Mouse (Mus musculus) CH12.LX (cell line): ENCODE data around the gene Birc3. TPM values are rescaled to one million over a fixed set of nuclear protein-coding genes. Genes with fewer than 3 reads are reported as not detected.
"Not testable (repeated sequence)": the region's sequence is repeated elsewhere in the genome, so short reads cannot be mapped to it uniquely, and the experiment has no call there.

ENCODE experiments used
- DNase-seq: peaks from one replicate; pipeline ENCODE4 v3.0.0-alpha.2; 2013; ENCODE audit errors: extremely low read depth
- H3K27ac ChIP-seq: 2 replicates; pipeline ENCODE4 v1.5.1; 2012; ENCODE audit warnings: low read depth, mild to moderate bottlenecking, control low read depth, moderate library complexity; ENCODE audit not compliant: insufficient read depth
- H3K27me3 ChIP-seq: replicated peaks from 2 replicates; pipeline ENCODE3; 2012; ENCODE audit warnings: inconsistent platforms
- H3K36me3 ChIP-seq, 2 experiments: replicated peaks in 1 of 2; 2 replicates each; pipeline versions ENCODE3 to v1.6.1; 2012; ENCODE audit warnings: inconsistent platforms in 1 of 2, low read length in 1 of 2, mild to moderate bottlenecking in 1 of 2, mixed read lengths in 1 of 2, moderate library complexity in 1 of 2; ENCODE audit not compliant: control insufficient read depth in 1 of 2, insufficient read depth in 1 of 2
- H3K4me1 ChIP-seq, 2 experiments: 2 replicates each; pipeline ENCODE4 v1.6.1; 2012; ENCODE audit warnings: inconsistent platforms in 1 of 2, moderate library complexity in 1 of 2; ENCODE audit not compliant: insufficient read depth in 2 of 2, control insufficient read depth in 1 of 2
- H3K4me2 ChIP-seq: 2 replicates; pipeline ENCODE4 v1.6.1; 2012; ENCODE audit warnings: low read depth, mild to moderate bottlenecking, control low read depth; ENCODE audit not compliant: poor library complexity, insufficient read depth, severe bottlenecking
- H3K4me3 ChIP-seq, 3 experiments: fragments of 150-350 bp in 1 of 3; sonication (generic) in 1 of 3; replicated peaks in 1 of 3; 2 replicates each; pipeline versions ENCODE3 to v1.5.1; 2011 to 2012; ENCODE audit warnings: low read depth in 2 of 3, low read length in 2 of 3, mild to moderate bottlenecking in 2 of 3, moderate library complexity in 2 of 3, control low read depth in 1 of 3, improper control_type of control experiment in 1 of 3, inconsistent platforms in 1 of 3, mixed read lengths in 1 of 3; ENCODE audit not compliant: poor library complexity in 1 of 3
- H3K79me2 ChIP-seq: replicated peaks from 2 replicates; pipeline ENCODE4 v1.6.1; 2012; ENCODE audit warnings: mild to moderate bottlenecking, moderate library complexity; ENCODE audit not compliant: control insufficient read depth, poor library complexity, insufficient read depth, severe bottlenecking; ENCODE audit errors: extremely low read depth
- H3K9ac ChIP-seq: 2 replicates; pipeline ENCODE4 v1.6.1; 2012; ENCODE audit warnings: low read depth, mild to moderate bottlenecking, control low read depth, moderate library complexity; ENCODE audit not compliant: insufficient read depth
- H3K9me3 ChIP-seq: replicated peaks from 2 replicates; pipeline ENCODE3; 2012; ENCODE audit warnings: low read length, inconsistent platforms, mixed read lengths
- BHLHE40 ChIP-seq: IDR thresholded peaks from 2 replicates; pipeline ENCODE4 v1.6.1; 2011; ENCODE audit warnings: mild to moderate bottlenecking, low read depth, low read length, improper control_type of control experiment
- CHD2 ChIP-seq: IDR thresholded peaks from 2 replicates; pipeline ENCODE4 v1.6.1; 2011; ENCODE audit warnings: low read length, improper control_type of control experiment
- CTCF ChIP-seq, 2 experiments: IDR thresholded peaks in 1 of 2; conservative IDR thresholded peaks in 1 of 2; 2 replicates each; pipeline ENCODE4 v1.5.1; 2011 to 2012; ENCODE audit warnings: low read depth in 2 of 2, low read length in 2 of 2, improper control_type of control experiment in 1 of 2, inconsistent platforms in 1 of 2, mild to moderate bottlenecking in 1 of 2, moderate library complexity in 1 of 2
- E2F4 ChIP-seq: IDR thresholded peaks from 2 replicates; pipeline ENCODE4 v1.6.1; 2011; ENCODE audit warnings: low read depth, low read length, improper control_type of control experiment; ENCODE audit not compliant: insufficient replicate concordance
- EP300 ChIP-seq: IDR thresholded peaks from 2 replicates; pipeline ENCODE4 v1.6.1; 2011; ENCODE audit warnings: low read length, improper control_type of control experiment
- JUND ChIP-seq: conservative IDR thresholded peaks from 2 replicates; pipeline ENCODE4 v1.6.1; 2011; ENCODE audit warnings: low read depth, low read length, improper control_type of control experiment
- MEF2A ChIP-seq: IDR thresholded peaks from 2 replicates; pipeline ENCODE4 v1.6.1; 2014; ENCODE audit warnings: low read depth, mild to moderate bottlenecking, inconsistent platforms, low read length, improper control_type of control experiment, borderline replicate concordance
- MXI1 ChIP-seq: IDR thresholded peaks from 2 replicates; pipeline ENCODE4 v1.6.1; 2011; ENCODE audit warnings: mild to moderate bottlenecking, low read depth, low read length, improper control_type of control experiment
- NRF1 ChIP-seq: IDR thresholded peaks from 2 replicates; pipeline ENCODE4 v1.6.1; 2014; ENCODE audit warnings: low read depth, mild to moderate bottlenecking, inconsistent platforms, low read length, improper control_type of control experiment, moderate library complexity
- POLR2AphosphoS2 ChIP-seq: IDR thresholded peaks from 2 replicates; pipeline ENCODE4 v1.6.1; 2011; ENCODE audit warnings: low read depth, low read length, improper control_type of control experiment
- RAD21 ChIP-seq: IDR thresholded peaks from 2 replicates; pipeline ENCODE4 v1.6.1; 2011; ENCODE audit warnings: low read depth, mild to moderate bottlenecking, low read length, improper control_type of control experiment, moderate library complexity
- RCOR1 ChIP-seq: conservative IDR thresholded peaks from 2 replicates; pipeline ENCODE4 v1.6.1; 2012; ENCODE audit warnings: low read depth, mild to moderate bottlenecking, inconsistent platforms, low read length, improper control_type of control experiment
- SIN3A ChIP-seq: IDR thresholded peaks from 2 replicates; pipeline ENCODE4 v1.6.1; 2012; ENCODE audit warnings: low read length, improper control_type of control experiment, inconsistent platforms
- SMC3 ChIP-seq: IDR thresholded peaks from 2 replicates; pipeline ENCODE4 v1.6.1; 2011; ENCODE audit warnings: low read depth, low read length, improper control_type of control experiment
- TBP ChIP-seq: conservative IDR thresholded peaks from 2 replicates; pipeline ENCODE4 v1.6.1; 2011; ENCODE audit warnings: low read depth, low read length, improper control_type of control experiment
- UBTF ChIP-seq: IDR thresholded peaks from 2 replicates; pipeline ENCODE4 v1.6.1; 2012; ENCODE audit warnings: low read depth, mild to moderate bottlenecking, inconsistent platforms, low read length, improper control_type of control experiment, moderate library complexity
- ZC3H11A ChIP-seq: IDR thresholded peaks from 2 replicates; pipeline ENCODE4 v1.6.1; 2012; ENCODE audit warnings: low read depth, mild to moderate bottlenecking, inconsistent platforms, low read length, improper control_type of control experiment
- ZMIZ1 ChIP-seq: IDR thresholded peaks from 2 replicates; pipeline ENCODE4 v1.6.1; 2012; ENCODE audit warnings: low read depth, mild to moderate bottlenecking, inconsistent platforms, low read length, improper control_type of control experiment
- dilution Hi-C: fragments of 300-500 bp; cut with MboI; formaldehyde crosslinking; loops from 2 replicates; pipeline ENCODE4 v1.14.3; 2020; ENCODE audit warnings: low sequenced_read_pairs; ENCODE audit not compliant: extremely low pct_unique_long_range_greater_than_20kb, extremely low pct_ligation_motif_present
- in situ Hi-C: fragments of 300-500 bp; cut with MboI; formaldehyde crosslinking; loops from 3 replicates; pipeline ENCODE4 v1.14.3; 2019; ENCODE audit warnings: low sequenced_read_pairs, low pct_ligation_motif_present, low pct_unique_long_range_greater_than_20kb, mixed read lengths
- polyA plus RNA-seq: library from polyadenylated mRNA; unstranded; fragments of >175 nt; gene quantifications from 2 replicates; pipeline ENCODE4 v1.2.1, GENCODE M21; 2012; ENCODE audit warnings: low read depth; ENCODE audit not compliant: insufficient read length
- total RNA-seq, 2 experiments: library from RNA; depleted of rRNA; stranded (reverse); fragments of 300-350 nt in 1 of 2; fragments of >200 nt in 1 of 2; gene quantifications; 2 replicates each; pipeline ENCODE4 v1.2.3; 2012 to 2014

The Birc3 gene
- total and polyA plus RNA-seq, 3 experiments, result 67.9 to 80.0 (median 73.2) TPM

DNA sequence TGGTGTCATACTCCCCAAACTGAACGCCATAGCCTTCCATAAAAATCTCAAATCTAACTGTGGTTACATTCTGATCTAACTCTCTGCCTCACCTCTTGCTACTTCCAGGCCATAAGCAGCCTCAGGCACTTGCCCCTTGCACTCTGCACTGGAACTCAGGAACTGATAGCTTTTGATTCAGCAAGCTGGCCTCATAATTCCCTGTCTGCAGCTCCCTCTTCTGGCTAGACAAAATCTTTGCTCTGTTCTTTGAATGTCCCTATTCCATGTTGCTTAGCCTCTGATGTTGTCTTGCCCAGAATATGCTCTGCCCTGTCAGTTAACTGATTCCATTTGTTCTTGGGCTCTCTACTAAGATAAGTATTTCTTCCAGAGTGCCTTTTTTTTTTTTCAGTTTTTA lies 17.6 kb downstream of the Birc3 start:
- Histone ChIP-seq H3K9me3 (peaks cover 3% of the 10 kb centered on the region), H3K4me1 (peaks cover 17 to 36% of the 10 kb centered on the region in 2 experiments), H3K79me2 (peaks cover 16% of the 10 kb centered on the region), H3K9ac (no peak overlapping the region), H3K36me3 (peaks cover 51 to 80% of the 10 kb centered on the region in 2 experiments), H3K27ac (peak overlapping the region; percentile 23; the same call in 1 of the 2 replicates), H3K27me3 (no peaks in the 10 kb centered on the region), H3K4me2 (no peak overlapping the region; the same call in 1 of the 2 replicates), H3K4me3 (no peak overlapping the region)
- peak; percentile 25 to 72; a peak in 3 of 4 replicates for TF ChIP-seq CTCF (conservative IDR thresholded peaks at IDR 0.05 in 1 of 2, IDR thresholded peaks at IDR 0.05 in 1 of 2; ENCODE audit: low read depth in 2 of 2, low read length in 2 of 2)
- no peak for TF ChIP-seq CHD2
- TF ChIP-seq SMC3, result peak; percentile 72
- peak; percentile 73 for TF ChIP-seq RAD21
- no peak for TF ChIP-seq NRF1
- dilution Hi-C loops (no loop called here), in situ Hi-C loops (loop anchor here (25.0 kb wide), 1 partner anchor 643 kb away; no protein-coding TSS in a partner anchor)
- peak; percentile 53 for DNase-seq

DNA sequence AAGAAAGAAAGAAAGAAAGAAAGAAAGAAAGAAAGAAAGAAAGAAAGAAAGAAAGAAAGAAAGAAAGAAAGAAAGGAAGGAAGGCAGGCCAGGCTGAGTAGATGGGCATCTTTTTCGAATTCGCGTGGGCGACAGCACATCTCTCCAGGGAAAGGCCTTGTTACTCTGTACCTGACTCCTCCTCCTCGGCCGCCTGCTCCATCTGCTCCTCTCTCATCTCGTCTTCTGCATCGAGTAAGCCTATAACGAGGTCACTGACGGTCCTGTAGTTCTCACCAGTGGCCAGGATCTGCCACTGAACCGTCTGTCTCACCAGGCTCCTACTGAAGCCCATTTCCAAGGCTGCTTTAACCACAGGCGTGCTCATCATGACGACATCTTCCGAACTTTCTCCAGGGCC lies 18.8 kb downstream of the Birc3 start:
- Histone ChIP-seq H3K36me3 (peaks cover 59 to 77% of the 10 kb centered on the region in 2 experiments), H3K4me1 (peaks cover 17 to 30% of the 10 kb centered on the region in 2 experiments), H3K79me2 (peaks cover 14% of the 10 kb centered on the region)
- H3K9me3 ChIP-seq, H3K4me2 ChIP-seq, H3K27ac ChIP-seq, H3K4me3 ChIP-seq, dilution Hi-C loops, H3K9ac ChIP-seq, DNase-seq, H3K27me3 ChIP-seq: not testable (repeated sequence)
- in situ Hi-C loops, result loop anchor here (25.0 kb wide), 1 partner anchor 642 kb away; no protein-coding TSS in a partner anchor

DNA sequence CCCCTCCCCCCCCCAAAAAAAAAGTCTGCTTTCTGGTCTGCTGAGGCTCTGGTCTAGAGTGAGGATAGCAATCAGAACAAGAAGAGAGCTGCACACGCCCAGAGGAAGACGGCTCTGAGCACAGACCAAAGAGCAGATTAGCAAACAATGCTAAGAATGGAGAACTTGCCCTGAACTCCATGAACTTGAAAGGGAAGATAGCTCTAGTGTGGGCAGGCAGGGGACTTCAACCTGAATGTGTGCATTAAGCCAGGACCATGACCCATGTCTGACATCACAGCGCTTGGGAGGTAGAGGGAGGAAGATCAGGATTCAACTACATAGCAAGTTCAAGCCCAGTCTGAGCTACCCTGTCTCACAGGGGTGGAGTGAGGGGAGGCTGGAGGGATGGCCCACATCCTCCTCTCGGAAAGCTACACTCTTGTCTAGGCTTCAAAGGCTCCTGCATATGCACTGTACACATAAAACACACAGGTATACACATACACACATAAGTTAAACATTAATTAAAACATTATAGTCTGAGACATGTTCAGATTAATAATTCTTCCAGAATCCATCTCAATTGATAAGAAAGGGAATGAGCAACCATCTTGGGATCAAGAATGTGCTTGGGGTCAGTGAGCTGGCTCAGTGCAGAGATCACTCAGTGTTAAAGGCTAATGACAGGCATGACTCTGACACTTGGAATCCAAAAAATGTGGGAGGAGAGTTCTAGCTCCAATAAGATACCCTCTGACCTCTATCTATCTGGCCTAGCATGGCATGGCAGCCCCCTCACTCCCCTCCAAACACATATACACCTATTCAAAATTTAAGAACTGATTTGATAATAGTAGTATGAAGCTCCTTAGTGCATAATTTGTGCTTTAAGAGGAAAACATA lies 20.4 kb downstream of the Birc3 start:
- Histone ChIP-seq H3K4me1 (peaks cover 14 to 21% of the 10 kb centered on the region in 2 experiments), H3K27ac (no peak overlapping the region), H3K4me3 (no peak overlapping the region), H3K9ac (no peak overlapping the region), H3K36me3 (peaks cover 70 to 85% of the 10 kb centered on the region in 2 experiments), H3K4me2 (no peak overlapping the region), H3K79me2 (peaks cover 12% of the 10 kb centered on the region), H3K9me3 (peaks cover 3% of the 10 kb centered on the region), H3K27me3 (no peaks in the 10 kb centered on the region)
- in situ Hi-C loops, result loop anchor here (25.0 kb wide), 1 partner anchor 640 kb away; no protein-coding TSS in a partner anchor
- TF ChIP-seq EP300 (no peak), RCOR1 (no peak), CTCF (conservative IDR thresholded peaks at IDR 0.05 in 1 of 2, IDR thresholded peaks at IDR 0.05 in 1 of 2; ENCODE audit: low read depth in 2 of 2, low read length in 2 of 2) (no peak), E2F4 (no peak), MXI1 (no peak), ZMIZ1 (no peak), RAD21 (no peak), POLR2AphosphoS2 (no peak), JUND (no peak), UBTF (no peak), TBP (no peak), MEF2A (no peak), BHLHE40 (no peak), SMC3 (no peak), SIN3A (no peak), ZC3H11A (no peak)
- DNase-seq, result no peak
- dilution Hi-C loops, result no loop called here
